Mouse (Mus musculus) G1E (cell line): ENCODE results near the gene Galnt17.

ENCODE experiments used
- CTCF ChIP-seq: IDR thresholded peaks from 2 replicates; pipeline ENCODE4 v1.5.1; 2012; ENCODE audit warnings: low read depth, low read length, inconsistent platforms, mixed read lengths
- GATA1 ChIP-seq: IDR thresholded peaks from 2 replicates; pipeline ENCODE4 v1.6.1; 2012; ENCODE audit warnings: borderline replicate concordance, low read length, inconsistent platforms, mixed read lengths
- TAL1 ChIP-seq: conservative IDR thresholded peaks from 2 replicates; pipeline ENCODE4 v1.6.1; 2012; ENCODE audit warnings: low read depth, low read length, inconsistent platforms, mixed read lengths

DNA sequence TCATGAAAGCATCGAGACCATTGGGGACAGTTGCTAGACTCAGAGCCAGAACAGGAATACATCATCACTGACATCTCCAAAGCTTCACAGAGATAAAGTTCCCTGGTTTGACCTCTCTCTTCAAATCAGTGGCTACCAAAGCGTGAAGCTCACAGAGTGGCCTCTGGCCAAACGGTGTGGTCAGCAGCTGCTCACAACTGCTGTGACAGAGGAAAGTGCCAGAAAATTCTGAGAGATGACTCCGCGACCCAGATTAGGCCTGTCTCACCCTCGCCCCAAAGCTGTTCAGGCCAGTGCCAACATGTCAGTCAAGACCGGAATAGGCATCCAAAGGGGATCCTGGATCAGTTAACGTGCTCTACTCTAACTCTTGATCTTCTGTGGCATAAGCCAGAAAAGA is 74.5 kb downstream of the Galnt17 start:
- TF ChIP-seq CTCF = no peak
- TF ChIP-seq GATA1 = no peak
- TF ChIP-seq TAL1 = no peak
